Mouse (Mus musculus) macrophage (primary cell): ENCODE results near the gene Gm8334. TPM values are rescaled to one million over a fixed set of nuclear protein-coding genes. Genes with fewer than 3 reads are reported as not detected.
"Not testable (repeated sequence)": the region's sequence is repeated elsewhere in the genome, so short reads cannot be mapped to it uniquely, and the experiment has no call there.

Experiments
- H3K27ac ChIP-seq: fragments of 350-480 bp; formaldehyde crosslinking; 2 replicates; pipeline ENCODE4 v1.9.0; 2021
- H3K36me3 ChIP-seq: fragments of 350-480 bp; formaldehyde crosslinking; 2 replicates; pipeline ENCODE4 v1.9.0; 2021; ENCODE audit errors: inconsistent target
- H3K4me3 ChIP-seq: fragments of 350-480 bp; formaldehyde crosslinking; 2 replicates; pipeline ENCODE4 v1.9.0; 2021; ENCODE audit errors: inconsistent target
- H3K79me2 ChIP-seq: fragments of 350-480 bp; formaldehyde crosslinking; 2 replicates; pipeline ENCODE4 v1.9.0; 2021; ENCODE audit errors: inconsistent target
- WGBS: methylation state at CpG from one replicate; pipeline ENCODE4 v1.1.7; 2026; ENCODE audit warnings: inconsistent platforms; ENCODE audit not compliant: missing documents; 5-methylcytosine and 5-hydroxymethylcytosine counted together
- polyA plus RNA-seq: library from polyadenylated mRNA; stranded (reverse); fragments of 250-400 nt; gene quantifications from 3 replicates; pipeline ENCODE4 v1.2.4, GENCODE M21; 2018; ENCODE audit warnings: inconsistent platforms
- total RNA-seq, 78 experiments: library from RNA; depleted of rRNA; stranded (reverse); fragments of 250-400 nt; gene quantifications; 1 replicate in 9 of 78; 2 replicates in 24 of 78; 3 replicates in 43 of 78; 4 replicates in 2 of 78; pipeline ENCODE4 v1.2.4; 2018; ENCODE audit warnings: inconsistent platforms in 56 of 78

The Gm8334 gene
- not detected for total RNA-seq (2018; cell fraction: chromatin; rRNA removed)
- not detected for total RNA-seq (2018; cell fraction: cytosol; rRNA removed)
- not detected for total RNA-seq (2018; cell fraction: nucleus; rRNA removed)
- not detected in 3 replicates for polyA plus RNA-seq

DNA sequence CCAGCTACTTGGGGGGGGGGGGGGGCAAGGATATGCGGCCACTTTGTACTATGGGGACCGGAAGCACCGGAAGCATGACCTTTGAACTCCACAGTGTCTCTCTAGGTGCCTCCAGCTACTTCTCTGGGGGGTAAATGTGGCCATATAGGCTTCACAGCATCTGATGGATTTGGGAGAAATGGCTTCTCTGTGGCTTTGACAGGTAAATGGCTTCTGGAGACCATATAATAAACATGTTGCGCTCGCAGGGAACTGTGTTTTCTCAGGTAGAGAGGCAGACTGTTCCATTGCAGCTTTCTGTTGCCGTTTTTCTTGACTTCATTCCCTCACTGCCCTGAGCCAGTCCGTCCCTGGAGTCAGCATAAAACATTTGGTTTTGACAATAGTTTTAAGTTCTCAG is at the start of gene Gm8334:
Gene Gm8334 (minus strand): TSS at position 101 of the 400 bp plus-strand sequence.
- not testable (repeated sequence) for H3K27ac ChIP-seq, H3K36me3 ChIP-seq, H3K4me3 ChIP-seq, H3K79me2 ChIP-seq
- 100% methylated on average over 2 of the region's 7 CpGs for WGBS

DNA sequence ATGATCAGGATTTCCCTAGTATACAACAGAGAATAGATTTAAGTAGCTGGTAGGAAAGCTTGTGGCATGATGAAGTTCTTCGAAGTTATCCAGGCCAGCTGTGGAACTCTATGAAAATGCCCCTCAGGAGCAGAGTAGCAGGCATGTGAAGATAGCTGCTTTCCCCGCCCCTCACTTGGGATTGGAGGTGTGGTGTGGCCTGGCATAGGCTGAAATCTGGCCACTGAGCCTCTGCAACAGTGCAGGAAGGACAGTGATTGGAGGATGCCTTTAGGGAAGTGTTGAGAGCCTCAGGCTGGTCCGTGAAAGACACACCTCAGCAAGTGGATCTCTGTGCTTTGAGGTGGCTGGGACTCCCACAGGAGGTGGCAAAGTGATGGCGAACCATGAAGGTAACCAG is 48.3 kb upstream of the Gm8334 start, which contains the start of gene Gm15127:
Gene Gm15127 (plus strand): TSS at position 301 of the 400 bp plus-strand sequence.
- H3K4me3 ChIP-seq, H3K79me2 ChIP-seq, H3K36me3 ChIP-seq, H3K27ac ChIP-seq: not testable (repeated sequence)
- no CpG with 5 or more reads among the region's 4 CpGs for WGBS

Other genes starting within 250 kb of the Gm8334 start
- gene Gm15114, start 126.2 kb downstream of the Gm8334 start, polyA plus RNA-seq: not detected in 3 replicates
- gene Gm15127, start 48.4 kb upstream of the Gm8334 start, polyA plus RNA-seq: not detected in 3 replicates
- not detected in 3 replicates for gene Luzp4, start 242.5 kb upstream of the Gm8334 start, polyA plus RNA-seq